Mouse (Mus musculus) Muller cell, postnatal 12 days (primary cell): Measurements from ENCODE around the gene Stk36.

ENCODE experiments used
- DNase-seq: peaks from one replicate; pipeline ENCODE4 v3.0.0-alpha.2; 2015; ENCODE audit errors: inconsistent ontology term

Gene Stk36

GRCm38 (mm10) chr1:74601267-74601962, at the start of gene Stk36, which contains the start of gene Rnf25:
Gene Stk36, plus strand, starts transcription at chr1:74601445.
Gene Rnf25, minus strand, starts transcription at chr1:74601397.
- DNase-seq: peak; percentile 87

GRCm38 (mm10) chr1:74559061-74559460, 42.2 kb upstream of the Stk36 start:
- DNase-seq: no peak

- no peak for DNase-seq
Observed at GRCm38 (mm10) chr1:74565834-74566233, 35.4 kb upstream of the Stk36 start.

- DNase-seq: no peak
Observed at GRCm38 (mm10) chr1:74569739-74570719, 31.2 kb upstream of the Stk36 start.

- DNase-seq: no peak
Observed at GRCm38 (mm10) chr1:74582621-74583020, 18.6 kb upstream of the Stk36 start.

- no peak for DNase-seq
Observed at GRCm38 (mm10) chr1:74584616-74585398, 16.4 kb upstream of the Stk36 start.

- DNase-seq: no peak
Observed at GRCm38 (mm10) chr1:74587233-74587772, 13.9 kb upstream of the Stk36 start.

- DNase-seq: peak; percentile 100
Observed at GRCm38 (mm10) chr1:74587773-74588445, 13.3 kb upstream of the Stk36 start, which contains the start of the genes Zfp142 and Bcs1l. Gene Zfp142, minus strand, starts transcription at chr1:74588246. Gene Bcs1l, plus strand, starts transcription at chr1:74588289.

- no peak for DNase-seq
Observed at GRCm38 (mm10) chr1:74594434-74594833, 6.8 kb upstream of the Stk36 start.

- no peak for DNase-seq
Observed at GRCm38 (mm10) chr1:74600501-74601266, 561 bp upstream of the Stk36 start.

GRCm38 (mm10) chr1:74624183-74624582, 22.9 kb downstream of the Stk36 start:
- no peak for DNase-seq

GRCm38 (mm10) chr1:74626076-74626475, 24.8 kb downstream of the Stk36 start:
- DNase-seq: no peak

GRCm38 (mm10) chr1:74628001-74628400, 26.8 kb downstream of the Stk36 start:
- DNase-seq: no peak

GRCm38 (mm10) chr1:74632734-74633133, 31.5 kb downstream of the Stk36 start:
- no peak for DNase-seq

GRCm38 (mm10) chr1:74643524-74643923, 42.3 kb downstream of the Stk36 start:
- peak; percentile 14 for DNase-seq

GRCm38 (mm10) chr1:74643926-74644325, 42.7 kb downstream of the Stk36 start:
- DNase-seq: peak; percentile 0

- DNase-seq: peak; percentile 98
Observed at GRCm38 (mm10) chr1:74661448-74662195, 60.4 kb downstream of the Stk36 start, which contains the start of gene Ttll4. Gene Ttll4, plus strand, starts transcription at chr1:74661745.

GRCm38 (mm10) chr1:74662253-74662865, 61.1 kb downstream of the Stk36 start:
- peak; percentile 57 for DNase-seq

GRCm38 (mm10) chr1:74665153-74665552, 63.9 kb downstream of the Stk36 start:
- peak; percentile 15 for DNase-seq
